Mouse (Mus musculus): ENCODE measurements around the gene Clstn1.

The Clstn1 gene

DNA sequence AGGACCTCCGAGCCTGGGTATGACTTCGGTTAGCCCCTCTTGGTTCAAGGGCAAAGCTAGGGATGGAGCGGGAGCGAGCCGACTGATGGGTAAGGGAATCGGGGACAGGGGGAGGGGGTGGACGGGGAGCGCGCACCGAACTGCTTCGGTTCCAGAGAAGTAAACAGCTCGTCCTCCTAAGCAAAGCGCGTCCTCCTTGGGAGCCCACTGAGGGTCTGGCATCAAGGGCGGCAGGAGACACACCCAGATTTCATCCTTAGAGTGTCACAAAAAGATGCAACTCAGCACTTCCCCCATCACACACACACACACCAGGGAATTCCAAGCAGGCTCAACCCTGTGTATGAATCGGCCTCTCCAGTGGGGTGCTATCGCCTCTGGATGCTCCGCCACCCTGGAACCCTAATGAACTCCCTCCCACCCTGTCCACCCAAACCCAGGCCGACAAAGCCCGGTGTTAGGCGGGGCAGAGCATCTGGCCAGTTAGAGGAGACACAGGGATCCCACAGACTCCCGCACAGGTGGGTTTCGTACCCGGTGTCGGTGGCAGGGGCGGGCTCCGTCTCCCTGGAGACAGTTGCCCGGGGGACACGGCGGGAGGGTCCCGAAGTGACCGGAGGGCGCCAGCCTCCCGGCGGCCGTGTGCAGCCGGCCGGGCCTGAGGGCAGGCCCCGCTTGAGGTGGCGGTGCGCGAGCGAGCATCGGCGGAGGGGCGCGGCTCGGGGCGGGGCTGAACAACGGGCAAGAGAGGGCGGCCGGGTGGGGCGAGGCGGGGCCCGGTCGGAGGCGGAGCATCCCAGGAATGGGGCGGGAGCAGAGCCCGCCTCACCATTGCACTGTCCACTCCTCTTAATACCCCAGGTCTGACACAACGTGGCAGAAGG is 89.4 kb downstream of the Clstn1 start:
- no peak for DNase-seq (ENCODE audit: low spot score)

DNA sequence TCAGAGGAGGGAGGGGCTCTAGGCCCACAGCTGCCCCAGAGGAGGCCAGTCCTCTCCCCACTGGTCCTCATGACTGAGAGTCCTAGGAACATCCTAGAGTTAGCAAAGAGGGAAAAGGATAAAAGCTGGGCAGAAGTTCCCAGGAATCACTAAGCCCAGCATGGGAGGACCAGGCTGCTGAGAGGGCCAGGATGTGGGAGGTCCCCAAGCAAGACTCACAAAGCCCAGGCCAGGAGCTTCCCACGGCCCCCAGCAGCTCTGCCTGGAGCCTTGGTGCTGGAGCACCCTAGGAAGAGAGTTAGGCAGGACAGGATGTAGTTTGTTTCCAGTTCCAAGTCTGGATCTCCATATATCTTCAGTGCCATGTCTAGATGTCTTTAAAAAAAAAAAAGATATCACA is 91.7 kb downstream of the Clstn1 start:
- no peak for DNase-seq (ENCODE audit: low spot score)

DNA sequence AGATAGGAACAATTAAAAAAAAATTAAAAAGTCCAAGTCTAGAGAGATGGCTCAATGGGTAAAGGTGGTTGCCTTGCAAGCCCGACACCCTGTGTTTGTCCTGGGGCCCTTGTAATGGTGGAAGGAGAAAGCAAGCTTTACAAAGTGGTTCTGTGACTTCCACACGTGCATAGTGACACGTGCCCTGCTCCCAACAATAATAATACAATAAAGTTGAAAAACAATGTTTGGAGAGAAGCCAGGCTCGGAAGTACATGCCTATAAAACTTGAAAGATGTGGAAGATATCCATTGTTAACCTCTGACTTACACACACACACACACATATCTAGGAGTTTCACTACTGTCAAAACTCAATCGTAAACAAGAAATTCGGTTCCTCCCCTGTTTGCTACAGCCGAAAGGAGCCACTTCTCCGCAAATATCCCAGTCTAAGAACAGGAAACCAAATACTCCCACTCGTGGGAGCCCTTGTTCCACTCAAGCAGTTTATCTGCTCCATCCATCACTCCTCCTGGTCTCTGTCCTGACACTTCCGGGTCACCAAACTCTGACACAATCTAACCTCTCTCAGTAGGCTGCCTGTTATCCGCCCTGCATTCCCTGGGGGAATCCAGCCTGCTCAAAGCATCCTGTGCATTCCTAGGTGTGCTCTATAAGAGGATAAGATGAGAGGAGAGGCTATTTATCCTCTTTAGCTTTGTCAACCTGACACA is 92.9 kb downstream of the Clstn1 start:
- no peak for DNase-seq (ENCODE audit: low spot score)

DNA sequence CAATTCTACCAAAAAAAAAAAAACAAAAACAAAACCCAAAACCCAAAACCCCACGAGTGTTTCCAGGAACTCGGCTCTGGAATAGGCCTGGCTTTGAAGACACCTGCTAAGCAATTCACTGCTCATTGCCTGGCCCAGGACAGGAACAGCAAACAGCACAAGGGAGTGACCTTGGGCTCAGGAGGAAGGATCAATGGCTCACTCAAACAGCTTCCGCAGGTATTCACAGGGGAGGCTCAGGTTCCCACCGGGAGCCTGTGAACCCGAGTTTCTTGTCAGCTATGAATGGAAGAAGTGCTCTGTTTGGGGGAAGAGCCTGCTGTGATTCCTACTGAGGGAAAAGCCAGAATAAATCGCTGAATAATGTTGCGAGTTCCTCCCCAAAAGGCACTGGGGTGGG is 97.6 kb downstream of the Clstn1 start:
- no peak for DNase-seq (ENCODE audit: low spot score)

DNA sequence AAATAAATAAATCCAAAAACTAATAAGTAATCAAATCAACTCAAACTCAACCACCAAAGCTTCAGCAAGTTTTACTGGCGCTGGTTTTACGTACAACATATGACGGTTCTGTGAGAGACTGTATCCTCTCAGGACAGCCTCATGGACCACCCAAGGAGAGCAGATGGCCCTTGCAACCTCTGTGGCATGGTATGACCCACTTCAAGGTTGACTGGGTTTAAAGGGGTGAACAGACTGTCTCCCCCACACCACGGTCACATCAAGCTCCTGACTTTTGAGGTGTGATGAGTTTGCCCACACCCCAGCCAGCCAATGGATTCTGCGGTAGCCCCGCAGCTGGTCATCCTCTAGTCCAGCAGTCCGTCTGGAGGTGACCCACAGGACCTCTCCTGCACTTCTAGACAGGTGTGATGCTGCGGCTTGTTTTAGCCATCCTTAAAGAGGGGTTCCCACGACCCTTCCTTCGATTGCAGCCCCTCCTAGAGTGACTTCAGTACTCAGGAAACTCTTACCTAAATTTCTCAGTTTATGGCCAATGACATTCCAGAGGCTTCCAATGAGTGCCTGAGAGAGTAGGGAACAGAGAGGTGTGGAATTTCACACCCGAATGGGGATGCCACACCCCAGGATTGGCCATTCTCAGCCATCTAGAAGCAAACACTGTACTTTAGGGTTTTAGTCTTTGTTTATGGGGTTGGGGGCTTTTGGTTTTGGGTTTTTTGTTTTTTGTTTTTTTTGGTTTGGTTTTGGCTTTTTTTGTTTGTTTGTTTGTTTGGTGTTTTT is 98.8 kb downstream of the Clstn1 start:
- no peak for DNase-seq (ENCODE audit: low spot score)

DNA sequence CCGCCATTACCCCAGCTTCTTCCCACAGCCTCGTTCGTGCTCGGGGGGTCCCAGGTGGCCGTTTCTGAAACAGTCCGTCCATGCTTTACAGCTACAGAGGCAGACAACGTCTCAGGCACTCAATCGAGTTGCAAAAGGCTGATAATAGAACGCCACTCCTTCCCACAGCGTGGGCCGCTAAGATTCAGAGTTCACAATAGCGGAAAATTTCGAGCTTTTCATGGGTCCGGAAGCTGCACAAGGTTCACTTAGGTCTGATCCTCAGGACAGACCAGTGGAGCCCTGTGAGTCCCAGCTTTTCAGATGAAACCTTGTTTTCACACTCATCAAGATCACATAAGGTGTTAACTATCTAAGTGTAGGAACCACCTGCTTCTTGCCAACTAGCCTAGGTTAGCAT is 102.6 kb downstream of the Clstn1 start:
- DNase-seq (ENCODE audit: low spot score), result no peak

DNA sequence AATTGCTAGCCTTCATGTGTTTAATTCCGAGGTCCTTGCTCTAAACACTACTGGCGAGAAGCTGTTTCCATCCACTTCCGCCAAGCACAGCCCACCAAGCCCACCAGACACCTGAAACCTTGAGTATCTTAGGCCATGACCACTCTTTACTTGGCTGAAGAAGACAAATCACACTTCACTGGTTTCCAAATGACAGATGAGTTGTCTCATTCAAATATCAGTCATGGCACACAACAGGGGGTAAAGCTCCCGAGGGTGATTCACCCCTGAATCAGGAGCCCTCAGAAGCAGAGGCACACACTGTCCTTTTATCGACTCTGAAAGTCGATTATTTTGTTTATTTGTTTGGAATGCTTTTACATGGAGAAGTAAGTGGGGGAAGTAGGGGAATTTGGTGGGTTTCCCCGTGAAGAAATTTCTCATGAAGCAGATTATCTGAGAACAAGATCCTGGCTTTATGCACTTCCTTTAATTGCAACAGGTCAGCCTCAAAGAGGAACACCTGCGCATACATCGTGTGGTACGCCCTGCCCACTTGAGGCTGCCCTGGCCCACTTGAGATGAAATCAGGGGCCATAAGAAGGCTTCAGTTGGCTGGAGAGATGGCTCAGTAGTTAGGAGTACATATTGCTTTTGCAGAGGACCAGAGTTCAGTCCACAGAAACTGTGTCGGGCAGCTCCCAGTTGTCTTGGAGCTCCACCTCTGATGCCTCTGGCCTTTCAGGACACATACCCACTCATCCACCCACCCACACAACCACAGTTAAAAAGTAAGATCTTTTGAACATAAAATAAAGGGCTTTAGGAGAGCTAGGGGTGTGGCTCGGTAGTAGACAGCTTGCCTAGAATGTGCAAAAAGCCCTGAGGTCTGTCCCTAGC is 103.8 kb downstream of the Clstn1 start:
- no peak for DNase-seq (ENCODE audit: low spot score)

DNA sequence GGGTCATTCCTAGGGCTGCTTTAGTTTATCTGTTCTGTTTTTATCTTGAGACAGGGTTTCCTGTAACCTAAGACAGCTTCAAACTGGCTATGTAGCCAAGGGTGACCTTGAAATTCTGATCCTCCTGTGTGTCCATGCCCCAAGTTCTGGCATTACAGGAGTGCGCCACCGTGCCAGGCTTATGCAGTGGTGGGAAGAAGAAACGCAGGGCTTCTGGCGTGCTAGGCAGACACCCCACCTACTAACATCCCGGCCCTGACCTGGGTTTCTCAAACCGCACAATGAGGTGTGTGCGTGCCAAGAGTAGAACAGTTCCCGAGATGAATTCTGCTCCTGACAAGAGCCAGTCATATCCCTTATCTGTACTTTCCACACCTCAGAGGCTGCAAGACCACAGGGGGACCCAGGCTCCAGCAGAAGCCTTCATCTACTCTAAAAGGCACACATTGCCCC is 104.6 kb downstream of the Clstn1 start:
- DNase-seq (ENCODE audit: low spot score), result no peak

DNA sequence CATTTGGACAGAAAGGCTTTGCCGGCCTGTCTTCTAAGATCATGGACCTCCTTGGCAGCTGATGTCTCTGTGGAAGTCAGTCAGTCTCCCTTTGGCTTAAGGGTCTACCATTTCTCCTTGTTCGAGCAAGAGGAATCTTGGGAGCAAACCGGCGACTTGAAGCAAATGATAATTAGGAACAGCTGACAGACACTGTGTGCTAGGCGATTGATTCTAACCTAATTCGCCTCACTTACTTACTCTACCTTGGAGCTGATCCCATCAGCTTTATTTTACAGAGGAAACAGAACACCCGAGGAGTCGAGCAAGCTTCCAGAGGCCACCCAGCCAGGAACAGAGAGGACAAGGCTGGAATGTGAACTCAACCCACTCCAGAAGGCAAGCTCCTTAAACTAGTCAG is 105.1 kb downstream of the Clstn1 start:
- no peak for DNase-seq (ENCODE audit: low spot score)

DNA sequence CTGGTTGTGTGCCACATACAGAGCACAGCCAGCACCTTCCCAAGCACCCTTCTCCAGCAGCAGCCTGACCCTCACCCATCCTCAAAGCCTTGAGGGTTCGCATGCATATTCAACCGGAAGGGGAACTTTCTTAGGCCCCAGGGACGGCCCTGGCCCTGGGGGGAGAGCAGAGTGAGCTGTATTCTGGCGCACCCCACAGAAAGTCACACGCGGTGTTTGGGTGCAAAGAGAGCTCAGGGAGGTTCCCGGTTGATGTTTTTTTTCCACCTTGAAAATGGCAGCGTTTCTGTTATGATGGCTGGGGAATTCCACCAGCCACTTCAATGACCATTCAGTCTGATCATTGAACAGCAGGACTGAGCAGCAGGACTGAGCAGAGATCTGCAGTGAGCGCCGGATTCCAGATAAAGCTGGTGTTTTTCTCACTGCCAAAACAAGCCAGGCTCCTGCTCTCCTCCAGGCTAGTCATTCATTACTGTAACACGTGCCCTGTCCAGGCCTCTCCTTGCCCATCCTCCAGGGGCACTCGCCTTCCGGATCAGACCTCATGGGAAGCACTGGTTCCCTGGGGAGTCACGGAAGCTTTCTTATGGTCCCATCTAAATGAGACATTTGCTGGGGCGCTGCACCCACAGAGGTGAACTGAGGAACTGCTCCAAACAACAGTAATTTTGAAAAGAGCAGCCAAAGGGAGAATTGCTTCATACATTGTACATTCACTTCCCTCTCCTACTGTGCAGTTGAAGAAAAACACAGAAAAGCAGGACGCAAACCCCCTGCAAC is 110.1 kb downstream of the Clstn1 start:
- no peak for DNase-seq (ENCODE audit: low spot score)

DNA sequence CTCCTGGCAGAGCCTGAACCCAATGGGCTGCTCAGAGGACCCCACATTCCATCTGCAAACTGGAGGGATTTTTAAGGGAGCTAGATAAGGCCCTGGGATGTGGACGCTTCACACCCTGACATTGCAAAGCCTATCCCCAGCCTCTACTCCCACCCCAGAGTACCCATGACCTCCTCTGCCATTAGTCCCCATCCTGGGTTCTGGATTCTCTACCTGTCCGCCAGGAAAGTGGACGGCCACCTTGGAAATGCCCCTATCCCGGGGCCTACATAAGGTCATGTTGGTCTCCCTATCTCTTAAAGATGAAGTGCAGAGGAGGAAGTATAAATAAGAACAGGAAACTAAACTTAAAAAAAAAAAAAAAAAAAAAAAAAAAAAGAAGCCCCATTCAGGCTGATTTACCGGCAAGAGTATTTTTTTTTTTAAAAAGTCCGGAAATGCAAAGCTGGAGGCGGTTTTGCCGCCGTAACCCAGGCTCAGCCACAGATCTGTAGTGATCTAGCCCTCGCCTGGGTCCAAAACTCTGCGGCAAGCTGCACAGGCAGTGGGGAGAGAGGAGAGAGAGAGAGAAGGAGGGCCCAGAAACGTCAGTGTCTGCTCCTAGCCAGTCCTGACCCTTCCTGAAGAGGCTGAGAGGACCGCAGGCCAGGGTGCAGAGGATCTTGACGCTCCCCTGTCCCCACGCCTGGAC is 111.4 kb downstream of the Clstn1 start:
- no peak for DNase-seq (ENCODE audit: low spot score)

DNA sequence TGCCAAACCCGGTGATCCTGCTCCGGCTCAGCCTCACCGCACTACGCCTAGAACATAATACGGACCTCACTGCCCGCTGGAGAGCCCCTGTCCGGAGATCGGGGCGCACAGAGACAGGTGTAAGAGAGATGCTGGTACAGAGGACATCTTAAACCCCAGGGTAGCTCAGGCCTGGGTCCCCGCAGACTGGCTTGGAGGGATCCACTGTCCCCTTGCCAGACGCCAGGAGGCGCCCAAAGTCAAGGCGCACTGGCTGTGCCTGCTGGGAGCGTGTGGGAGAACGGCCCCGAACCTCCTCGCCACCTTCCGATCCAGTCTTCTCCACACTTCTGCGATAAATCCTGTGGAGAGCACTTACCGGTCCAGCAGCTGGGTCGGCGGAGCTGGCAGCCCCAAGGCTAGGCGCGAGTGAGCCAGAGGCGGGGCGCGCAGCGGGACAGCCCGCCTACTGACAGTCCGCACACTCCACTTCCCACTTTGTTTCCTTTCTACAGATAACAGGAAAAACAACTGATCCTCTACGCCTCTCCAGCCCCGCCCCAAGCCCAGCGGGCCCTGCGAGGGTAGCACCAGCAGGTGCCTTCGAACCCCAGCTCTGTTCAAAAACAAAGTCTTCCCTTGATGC is 112.0 kb downstream of the Clstn1 start:
- DNase-seq (ENCODE audit: low spot score), result no peak
